Mouse (Mus musculus): ENCODE measurements around the gene Gm49384. TPM values are rescaled to one million over a fixed set of nuclear protein-coding genes. Genes with fewer than 3 reads are reported as not detected.
"Not testable (repeated sequence)": the region's sequence is repeated elsewhere in the genome, so short reads cannot be mapped to it uniquely, and the experiment has no call there.

Gm49384 gene
- polyA plus RNA-seq, 1 experiment from 2014 or later = 39.9 TPM

DNA sequence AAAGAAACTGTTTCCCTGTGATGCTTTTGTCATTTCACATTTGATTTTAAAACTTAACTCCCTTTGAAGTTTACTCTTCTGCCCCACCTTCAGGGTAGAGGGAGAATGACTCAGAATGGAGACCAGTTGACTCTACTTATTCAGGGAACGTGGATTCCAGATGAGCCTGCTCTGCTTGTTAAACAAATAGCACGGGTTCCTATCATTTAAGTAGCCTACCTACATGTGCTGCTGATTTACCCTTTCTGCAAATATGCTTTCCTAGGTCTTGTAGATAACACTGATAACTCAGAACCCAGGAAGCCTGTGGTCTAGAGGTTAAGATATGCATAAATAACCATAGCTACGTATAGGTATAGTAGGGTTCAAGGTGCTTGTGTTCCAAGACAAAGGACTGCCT lies 39.2 kb downstream of the Gm49384 start:
- no peak overlapping the region for H3K27ac ChIP-seq (ENCODE audit: low read depth, low read length)
- H3K4me3 ChIP-seq (ENCODE audit: low read depth, low read length) = no peak overlapping the region

DNA sequence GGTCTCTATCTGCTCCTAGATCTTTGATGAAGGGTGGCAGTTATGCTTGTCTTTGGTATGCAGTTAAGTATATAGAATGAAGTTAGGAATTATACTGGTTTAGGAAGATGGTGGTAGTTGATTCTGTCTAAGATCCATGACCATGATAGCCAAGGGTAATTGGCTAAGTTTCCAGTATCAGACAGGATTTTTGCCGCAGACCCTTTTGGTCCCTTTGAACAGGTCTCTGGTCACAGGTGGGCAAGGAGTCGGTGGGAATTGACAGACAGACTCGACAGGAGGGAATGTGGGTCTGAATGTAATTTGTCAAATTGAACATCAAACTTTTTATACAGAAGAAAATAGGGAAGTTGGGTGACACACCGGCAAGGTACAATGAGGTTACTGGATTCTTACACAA lies 40.5 kb downstream of the Gm49384 start:
- not testable (repeated sequence) for H3K36me3 ChIP-seq (ENCODE audit: control insufficient read depth, insufficient read depth, low read length); H3K27me3 ChIP-seq (ENCODE audit: control insufficient read depth, insufficient read depth, low read length); H3K9me3 ChIP-seq (ENCODE audit: control insufficient read depth, low read length); H3K27ac ChIP-seq (ENCODE audit: low read depth, low read length); H3K4me3 ChIP-seq (ENCODE audit: low read depth, low read length); H3K9ac ChIP-seq (ENCODE audit: low read length); H3K4me1 ChIP-seq (ENCODE audit: control insufficient read depth, insufficient read depth, low read length); ATAC-seq (ENCODE audit: low FRiP score); H3K4me2 ChIP-seq
- WGBS = 86% methylated on average over 4 of the region's 4 CpGs
- DNase-seq (ENCODE audit: low spot score, missing footprints) = peak; percentile 53

More for the DNA sequence above, 39.2 kb downstream of the Gm49384 start:
- peaks cover 4% of the 10 kb centered on the region; the same call in 1 of the 2 replicates for H3K4me1 ChIP-seq (ENCODE audit: control insufficient read depth, insufficient read depth, low read length)
- ATAC-seq (ENCODE audit: low FRiP score) (no peak), DNase-seq (ENCODE audit: low spot score, missing footprints) (peak; percentile 47)
- H3K4me2 ChIP-seq = no peak overlapping the region
- no peaks in the 10 kb centered on the region for H3K36me3 ChIP-seq (ENCODE audit: control insufficient read depth, insufficient read depth, low read length)
- 65% methylated on average over 3 of the region's 3 CpGs for WGBS
- H3K9me3 ChIP-seq (ENCODE audit: control insufficient read depth, low read length) = no peaks in the 10 kb centered on the region
- H3K27me3 ChIP-seq (ENCODE audit: control insufficient read depth, insufficient read depth, low read length) = no peaks in the 10 kb centered on the region
- no peak overlapping the region for H3K9ac ChIP-seq (ENCODE audit: low read length)

DNA sequence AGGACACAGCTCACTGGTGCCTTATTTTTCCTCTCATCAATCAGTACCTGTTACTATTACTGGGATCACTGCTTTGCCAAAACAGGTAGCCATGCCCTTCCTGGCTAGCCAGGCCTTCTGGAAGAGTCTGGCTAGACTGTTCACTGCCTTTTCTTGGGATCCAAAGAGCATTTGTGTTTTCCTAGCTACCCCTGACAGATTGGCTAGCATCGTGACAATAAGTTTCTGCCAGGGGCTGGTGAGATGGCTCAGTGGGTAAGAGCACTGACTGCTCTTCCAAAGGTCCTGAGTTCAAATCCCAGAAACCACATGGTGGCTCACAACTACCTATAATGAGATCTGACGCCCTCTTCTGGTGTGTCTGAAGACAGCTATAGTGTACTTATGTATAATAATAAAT lies 43.4 kb downstream of the Gm49384 start:
- not testable (repeated sequence) for H3K4me1 ChIP-seq (ENCODE audit: control insufficient read depth, insufficient read depth, low read length); H3K27ac ChIP-seq (ENCODE audit: low read depth, low read length); H3K9me3 ChIP-seq (ENCODE audit: control insufficient read depth, low read length); H3K4me2 ChIP-seq; H3K27me3 ChIP-seq (ENCODE audit: control insufficient read depth, insufficient read depth, low read length); H3K36me3 ChIP-seq (ENCODE audit: control insufficient read depth, insufficient read depth, low read length); H3K4me3 ChIP-seq (ENCODE audit: low read depth, low read length); H3K9ac ChIP-seq (ENCODE audit: low read length); DNase-seq (ENCODE audit: low spot score, missing footprints); ATAC-seq (ENCODE audit: low FRiP score)
- WGBS = 75% methylated on average over 2 of the region's 2 CpGs

DNA sequence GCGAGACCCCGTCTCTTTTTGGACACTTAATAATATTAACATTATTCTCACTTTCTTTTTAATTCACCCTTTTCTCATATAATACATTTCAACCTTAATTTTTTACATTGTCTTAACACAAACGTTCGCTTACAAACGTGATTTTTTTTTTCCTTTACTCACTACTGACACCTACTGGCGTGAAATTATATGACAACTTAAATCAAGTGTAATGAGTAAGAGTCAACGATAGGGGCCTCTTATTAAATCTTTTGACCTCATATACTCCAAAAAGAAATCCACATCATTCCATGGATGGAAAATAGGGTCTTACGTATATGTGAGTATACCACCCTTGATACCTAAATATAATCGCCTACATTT lies 44.5 kb downstream of the Gm49384 start:
- WGBS = 8% methylated on average over 9 of the region's 9 CpGs
- H3K4me2 ChIP-seq = no peak overlapping the region; the same call in 1 of the 2 replicates
- H3K4me3 ChIP-seq (ENCODE audit: low read depth, low read length) = no peak overlapping the region
- H3K9ac ChIP-seq (ENCODE audit: low read length) = no peak overlapping the region
- no peaks in the 10 kb centered on the region for H3K27me3 ChIP-seq (ENCODE audit: control insufficient read depth, insufficient read depth, low read length)
- no peak overlapping the region for H3K27ac ChIP-seq (ENCODE audit: low read depth, low read length)
- DNase-seq (ENCODE audit: low spot score, missing footprints) (peak; percentile 97), ATAC-seq (ENCODE audit: low FRiP score) (no peak; the same call in 1 of the 2 replicates)
- H3K4me1 ChIP-seq (ENCODE audit: control insufficient read depth, insufficient read depth, low read length) = peaks cover 3% of the 10 kb centered on the region; the same call in 1 of the 2 replicates
- H3K9me3 ChIP-seq (ENCODE audit: control insufficient read depth, low read length) = no peaks in the 10 kb centered on the region
- no peaks in the 10 kb centered on the region; the same call in 1 of the 2 replicates for H3K36me3 ChIP-seq (ENCODE audit: control insufficient read depth, insufficient read depth, low read length)

DNA sequence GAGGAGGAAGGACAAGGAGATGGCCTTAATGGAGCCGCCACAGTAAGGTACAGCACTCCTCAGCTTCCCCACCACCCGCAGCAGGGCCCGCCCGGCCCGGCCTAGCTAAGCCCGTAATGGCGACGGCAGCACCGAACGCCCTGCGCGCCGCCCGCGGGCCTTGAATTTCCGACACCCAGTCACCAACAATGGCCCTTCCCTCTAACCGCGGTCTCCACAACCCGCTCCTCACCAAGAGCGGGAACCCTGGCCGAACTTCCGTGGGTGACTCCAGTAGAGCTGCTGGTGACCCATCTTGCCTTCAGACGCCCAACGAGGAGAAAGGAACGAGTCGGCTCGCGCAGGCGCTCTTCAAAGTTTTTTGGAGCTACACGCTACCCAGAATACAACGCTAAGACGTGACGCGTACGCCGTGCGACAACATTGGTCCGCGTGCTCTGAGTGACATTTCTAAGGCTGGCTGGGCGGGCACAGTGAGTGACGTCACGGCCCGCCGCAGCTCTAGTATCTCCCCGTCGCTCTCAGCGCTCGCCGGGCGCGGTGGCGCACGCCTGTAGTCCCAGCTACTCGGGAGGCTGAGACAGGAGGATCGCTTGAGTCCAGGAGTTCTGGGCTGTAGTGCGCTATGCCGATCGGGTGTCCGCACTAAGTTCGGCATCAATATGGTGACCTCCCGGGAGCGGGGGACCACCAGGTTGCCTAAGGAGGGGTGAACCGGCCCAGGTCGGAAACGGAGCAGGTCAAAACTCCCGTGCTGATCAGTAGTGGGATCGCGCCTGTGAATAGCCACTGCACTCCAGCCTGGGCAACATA lies 45.1 kb downstream of the Gm49384 start, which contains the start of gene Rps29:
Gene Rps29 (minus strand): TSS at position 422 of the 813 bp plus-strand sequence.
- not testable (repeated sequence) for H3K27me3 ChIP-seq (ENCODE audit: control insufficient read depth, insufficient read depth, low read length); H3K9me3 ChIP-seq (ENCODE audit: control insufficient read depth, low read length); H3K4me1 ChIP-seq (ENCODE audit: control insufficient read depth, insufficient read depth, low read length); H3K36me3 ChIP-seq (ENCODE audit: control insufficient read depth, insufficient read depth, low read length)
- peak; percentile 100 for DNase-seq (ENCODE audit: low spot score, missing footprints)
- Histone ChIP-seq H3K4me2 (peak within 1 kb of the TSS; percentile 53), H3K27ac (ENCODE audit: low read depth, low read length) (peak within 1 kb of the TSS; percentile 83), H3K9ac (ENCODE audit: low read length) (peak within 1 kb of the TSS; percentile 93), H3K4me3 (ENCODE audit: low read depth, low read length) (peak within 1 kb of the TSS; percentile 71)
- WGBS = under 1% methylated on average over 58 of the region's 68 CpGs
- ATAC-seq (ENCODE audit: low FRiP score) = peak; percentile 99

DNA sequence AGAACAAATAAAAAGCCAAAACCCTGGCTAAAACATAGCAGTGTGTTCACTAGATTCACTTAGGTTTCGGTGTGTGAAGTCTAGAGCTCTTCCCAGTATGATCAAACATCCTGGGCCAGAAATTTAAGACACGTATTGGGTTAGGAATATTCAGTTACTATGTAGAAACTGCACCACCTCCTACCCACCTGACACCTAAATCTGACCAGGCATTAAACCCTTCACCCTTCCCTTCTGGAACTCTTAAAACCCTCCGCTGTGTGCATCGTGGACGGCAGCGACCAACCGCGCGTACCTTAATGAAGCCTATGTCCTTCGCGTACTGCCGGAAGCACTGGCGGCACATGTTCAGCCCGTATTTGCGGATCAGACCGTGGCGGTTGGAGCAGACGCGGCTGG lies 45.7 kb downstream of the Gm49384 start:
- peak overlapping the region; percentile 53 for H3K4me2 ChIP-seq
- peak overlapping the region; percentile 83 for H3K27ac ChIP-seq (ENCODE audit: low read depth, low read length)
- H3K4me1 ChIP-seq (ENCODE audit: control insufficient read depth, insufficient read depth, low read length) = peaks cover 3% of the 10 kb centered on the region; the same call in 1 of the 2 replicates
- ATAC-seq (ENCODE audit: low FRiP score) (no peak), DNase-seq (ENCODE audit: low spot score, missing footprints) (no peak)
- under 1% methylated on average over 19 of the region's 19 CpGs for WGBS
- H3K9ac ChIP-seq (ENCODE audit: low read length) = peak overlapping the region; percentile 93
- H3K36me3 ChIP-seq (ENCODE audit: control insufficient read depth, insufficient read depth, low read length) = no peaks in the 10 kb centered on the region; the same call in 1 of the 2 replicates
- no peaks in the 10 kb centered on the region for H3K9me3 ChIP-seq (ENCODE audit: control insufficient read depth, low read length)
- H3K4me3 ChIP-seq (ENCODE audit: low read depth, low read length) = peak overlapping the region; percentile 71
- no peaks in the 10 kb centered on the region for H3K27me3 ChIP-seq (ENCODE audit: control insufficient read depth, insufficient read depth, low read length)

DNA sequence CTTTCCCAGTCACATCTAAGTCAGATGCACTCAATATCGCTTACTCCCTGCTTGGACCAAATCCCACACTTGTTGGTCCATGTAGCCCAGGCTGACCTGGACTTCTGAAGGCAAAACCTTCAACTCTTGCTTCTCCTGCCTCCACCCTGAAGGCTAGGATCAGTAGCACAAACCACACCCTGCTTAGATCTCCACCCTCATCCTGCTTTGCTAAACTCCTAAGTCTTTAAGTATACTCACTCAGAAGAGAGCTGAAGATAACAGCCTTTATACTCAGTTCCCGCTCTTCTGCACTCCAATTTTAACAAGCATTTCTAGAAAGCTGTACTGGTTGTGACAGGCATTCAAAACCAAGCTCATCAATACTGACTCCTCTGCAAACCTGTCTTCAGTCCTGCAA lies 47.0 kb downstream of the Gm49384 start:
- Histone ChIP-seq H3K9me3 (ENCODE audit: control insufficient read depth, low read length) (no peaks in the 10 kb centered on the region), H3K27ac (ENCODE audit: low read depth, low read length) (no peak overlapping the region), H3K4me3 (ENCODE audit: low read depth, low read length) (no peak overlapping the region), H3K4me2 (no peak overlapping the region), H3K4me1 (ENCODE audit: control insufficient read depth, insufficient read depth, low read length) (peaks cover 3% of the 10 kb centered on the region; the same call in 1 of the 2 replicates), H3K36me3 (ENCODE audit: control insufficient read depth, insufficient read depth, low read length) (no peaks in the 10 kb centered on the region; the same call in 1 of the 2 replicates), H3K9ac (ENCODE audit: low read length) (no peak overlapping the region), H3K27me3 (ENCODE audit: control insufficient read depth, insufficient read depth, low read length) (no peaks in the 10 kb centered on the region)
- no peak for DNase-seq (ENCODE audit: low spot score, missing footprints)
- ATAC-seq (ENCODE audit: low FRiP score) = no peak
- 100% methylated on average over 2 of the region's 2 CpGs for WGBS

DNA sequence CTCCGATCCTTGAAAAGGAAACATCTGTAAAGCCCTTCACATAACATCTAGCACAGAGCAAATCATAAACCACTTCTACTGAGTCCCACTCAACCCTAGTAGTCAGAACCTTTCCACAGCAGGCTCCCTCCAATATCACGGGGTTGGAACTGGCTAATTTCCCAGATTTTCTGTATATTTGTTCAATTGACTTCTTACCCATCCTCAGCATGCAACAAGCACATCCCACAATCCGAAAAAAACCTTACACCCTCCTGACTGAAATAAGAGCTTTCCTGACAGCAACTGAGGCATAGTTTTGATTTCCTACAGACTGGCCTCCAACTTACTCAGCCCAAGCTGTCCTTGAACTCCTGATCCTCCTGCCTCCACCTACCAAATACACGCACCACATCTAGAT lies 47.6 kb downstream of the Gm49384 start:
- H3K9me3 ChIP-seq (ENCODE audit: control insufficient read depth, low read length) = no peaks in the 10 kb centered on the region
- H3K4me3 ChIP-seq (ENCODE audit: low read depth, low read length) = no peak overlapping the region
- DNase-seq (ENCODE audit: low spot score, missing footprints) (no peak), ATAC-seq (ENCODE audit: low FRiP score) (no peak)
- no peak overlapping the region for H3K9ac ChIP-seq (ENCODE audit: low read length)
- H3K27me3 ChIP-seq (ENCODE audit: control insufficient read depth, insufficient read depth, low read length) = no peaks in the 10 kb centered on the region
- WGBS = 91% methylated on average over 4 of the region's 4 CpGs
- H3K27ac ChIP-seq (ENCODE audit: low read depth, low read length) = no peak overlapping the region
- H3K36me3 ChIP-seq (ENCODE audit: control insufficient read depth, insufficient read depth, low read length) = no peaks in the 10 kb centered on the region; the same call in 1 of the 2 replicates
- H3K4me1 ChIP-seq (ENCODE audit: control insufficient read depth, insufficient read depth, low read length) = peaks cover 3% of the 10 kb centered on the region; the same call in 1 of the 2 replicates
- H3K4me2 ChIP-seq = no peak overlapping the region

DNA sequence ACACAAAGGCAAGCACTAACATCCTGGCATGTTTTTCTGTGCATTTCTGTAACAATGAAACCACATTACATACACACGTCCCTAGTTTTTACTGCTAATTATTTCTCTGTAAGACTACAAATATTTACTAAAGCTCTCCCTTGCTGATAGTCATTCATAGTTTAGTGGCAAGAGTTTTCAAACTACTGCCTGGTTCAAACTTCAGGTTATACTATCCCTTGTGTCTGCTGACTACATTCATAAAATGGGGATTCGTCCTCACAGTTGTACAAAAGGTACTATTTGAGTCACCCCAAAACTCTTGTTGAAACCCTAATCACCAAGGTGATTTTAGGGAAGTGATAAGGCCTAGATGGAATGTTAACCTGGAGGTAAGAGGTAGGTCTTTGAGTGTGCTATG lies 48.1 kb downstream of the Gm49384 start:
- Histone ChIP-seq H3K9me3 (ENCODE audit: control insufficient read depth, low read length) (no peaks in the 10 kb centered on the region), H3K27ac (ENCODE audit: low read depth, low read length) (no peak overlapping the region), H3K27me3 (ENCODE audit: control insufficient read depth, insufficient read depth, low read length) (no peaks in the 10 kb centered on the region), H3K4me3 (ENCODE audit: low read depth, low read length) (no peak overlapping the region), H3K4me1 (ENCODE audit: control insufficient read depth, insufficient read depth, low read length) (peaks cover 3% of the 10 kb centered on the region; the same call in 1 of the 2 replicates), H3K36me3 (ENCODE audit: control insufficient read depth, insufficient read depth, low read length) (no peaks in the 10 kb centered on the region; the same call in 1 of the 2 replicates), H3K9ac (ENCODE audit: low read length) (no peak overlapping the region), H3K4me2 (no peak overlapping the region)
- no peak for ATAC-seq (ENCODE audit: low FRiP score)
- 81% methylated on average over 2 of the region's 2 CpGs for WGBS
- no peak for DNase-seq (ENCODE audit: low spot score, missing footprints)

All from midbrain, embryonic 11.5 days (tissue).